Mouse (Mus musculus) left cerebral cortex, adult 2 months (tissue): Measurements from ENCODE around the gene Ccr10. TPM values are rescaled to one million over a fixed set of nuclear protein-coding genes. Genes with fewer than 3 reads are reported as not detected.

ENCODE experiments used
- DNase-seq, 2 experiments: peaks; one replicate each; pipeline ENCODE4 v3.0.0; 2021 to 2022; ENCODE audit warnings: low spot score in 2 of 2, mixed read lengths in 1 of 2; ENCODE audit errors: extremely low spot score in 1 of 2
- H3K27ac ChIP-seq: fragments of 200-600 bp; 2 replicates; pipeline ENCODE4 v1.8.1; 2022
- H3K4me3 ChIP-seq: fragments of 200-600 bp; 2 replicates; pipeline ENCODE4 v1.8.1; 2022
- CTCF ChIP-seq: fragments of 200-600 bp; IDR thresholded peaks from 2 replicates; pipeline ENCODE4 v1.8.1; 2022; ENCODE audit warnings: antibody characterized with exemption, mild to moderate bottlenecking, moderate library complexity
- intact Hi-C: fragments of 180-260 bp; cut with DNase I; formaldehyde crosslinking; loops from one replicate; pipeline ENCODE4 v1.15.1; 2025
- total RNA-seq, 2 experiments: library from RNA; stranded (reverse); gene quantifications; 2 replicates each; pipeline ENCODE4 v1.2.3; 2021

Ccr10 gene
- total RNA-seq, 2 experiments from 2014 or later: 0.38 TPM; not detected in 1

GRCm38 (mm10) chr11:101176117-101176691 is 961 bp upstream of the Ccr10 start:
- H3K4me3 ChIP-seq: peak overlapping the region; percentile 75
- peak in 1 of 2 experiments; percentile 61 for DNase-seq
- intact Hi-C loops: loop anchor here (2.0 to 10.0 kb wide), 2 partner anchors 93 to 171 kb away; partner anchors contain the start of genes Atp6v0a1 and Coasy
- peak overlapping the region; percentile 96 for H3K27ac ChIP-seq
- peak; percentile 40 for TF ChIP-seq CTCF

GRCm38 (mm10) chr11:101175636-101176116 is 433 bp upstream of the Ccr10 start:
- peak overlapping the region; percentile 96 for H3K27ac ChIP-seq
- DNase-seq: peak; percentile 60 to 63
- peak overlapping the region; percentile 75 for H3K4me3 ChIP-seq
- TF ChIP-seq CTCF: no peak
- intact Hi-C loops: loop anchor here (2.0 to 10.0 kb wide), 2 partner anchors 93 to 171 kb away; partner anchors contain the start of genes Atp6v0a1 and Coasy

- Histone ChIP-seq H3K27ac (peak overlapping the region; percentile 55; the same call in 1 of the 2 replicates), H3K4me3 (peak overlapping the region; percentile 34; the same call in 1 of the 2 replicates)
- intact Hi-C loops: loop anchor here (10.0 kb wide), 1 partner anchor 170 kb away; the partner anchor contains the start of gene Atp6v0a1
- no peak for TF ChIP-seq CTCF
- no peak for DNase-seq
These were observed 876 bp downstream of the Ccr10 start for GRCm38 (mm10) chr11:101174389-101174745.

- TF ChIP-seq CTCF: peak; percentile 96
- peak; percentile 63 to 64 for DNase-seq
- H3K4me3 ChIP-seq: peak overlapping the region; percentile 34
- intact Hi-C loops: loop anchor here (10.0 kb wide), 1 partner anchor 169 kb away; the partner anchor contains the start of gene Atp6v0a1
- H3K27ac ChIP-seq: peak overlapping the region; percentile 72
These were observed 1.4 kb downstream of the Ccr10 start for GRCm38 (mm10) chr11:101173631-101174388.

GRCm38 (mm10) chr11:101173112-101173511 is 2.1 kb downstream of the Ccr10 start:
- Histone ChIP-seq H3K27ac (peak overlapping the region; percentile 72), H3K4me3 (peak overlapping the region; percentile 34)
- DNase-seq: no peak
- no peak for TF ChIP-seq CTCF
- intact Hi-C loops: loop anchor here (10.0 kb wide), 1 partner anchor 168 kb away; the partner anchor contains the start of gene Atp6v0a1

- intact Hi-C loops: loop anchor here (10.0 kb wide), 1 partner anchor 168 kb away; the partner anchor contains the start of gene Atp6v0a1
- no peak for DNase-seq
- Histone ChIP-seq H3K27ac (peak overlapping the region; percentile 92), H3K4me3 (peak overlapping the region; percentile 56)
- TF ChIP-seq CTCF: no peak
These were observed 2.8 kb downstream of the Ccr10 start for GRCm38 (mm10) chr11:101172434-101172815.

- H3K4me3 ChIP-seq: peak overlapping the region; percentile 56
- DNase-seq: peak; percentile 67 to 74
- no peak for TF ChIP-seq CTCF
- intact Hi-C loops: loop anchor here (1.0 to 10.0 kb wide), 2 partner anchors 52 to 167 kb away; partner anchors contain the start of gene Atp6v0a1
- peak overlapping the region; percentile 92 for H3K27ac ChIP-seq
These were observed 3.4 kb downstream of the Ccr10 start for GRCm38 (mm10) chr11:101171721-101172433.

GRCm38 (mm10) chr11:101170811-101171610 is 4.2 kb downstream of the Ccr10 start, which contains the start of gene Plekhh3:
Plekhh3 (minus strand) TSS chr11:101171351.
- DNase-seq: peak; percentile 91 to 95
- H3K4me3 ChIP-seq: peak within 1 kb of the TSS; percentile 94
- peak within 1 kb of the TSS; percentile 92 for H3K27ac ChIP-seq
- intact Hi-C loops: loop anchor here (1.0 to 10.0 kb wide), 2 partner anchors 51 to 166 kb away; partner anchors contain the start of gene Atp6v0a1
- no peak; the same call in 1 of the 2 replicates for TF ChIP-seq CTCF

- TF ChIP-seq CTCF: no peak
- Histone ChIP-seq H3K4me3 (peak within 1 kb of the TSS; percentile 94), H3K27ac (peak within 1 kb of the TSS; percentile 87)
- intact Hi-C loops: loop anchor here (10.0 kb wide), 1 partner anchor 166 kb away; the partner anchor contains the start of gene Atp6v0a1
- peak in 1 of 2 experiments; percentile 41 for DNase-seq
These were observed 4.9 kb downstream of the Ccr10 start, which contains the start of gene Cntnap1 for GRCm38 (mm10) chr11:101170354-101170810. Cntnap1 (plus strand) TSS chr11:101170523.
